Mouse (Mus musculus) myocyte (in vitro differentiated cells): ENCODE measurements around the gene Art3.

ENCODE experiments used
- CEBPB ChIP-seq: IDR thresholded peaks from 2 replicates; pipeline ENCODE4 v1.6.1; 2011; ENCODE audit warnings: mild to moderate bottlenecking, moderate library complexity; ENCODE audit not compliant: poor library complexity, insufficient read depth, severe bottlenecking
- MAX ChIP-seq: IDR thresholded peaks from one replicate; pipeline ENCODE4 v1.6.1; 2011; ENCODE audit warnings: low read depth, mild to moderate bottlenecking, control low read depth
- POLR2A ChIP-seq: IDR thresholded peaks from one replicate; pipeline ENCODE4 v1.6.1; 2011; ENCODE audit warnings: low read depth, mild to moderate bottlenecking, control low read depth, moderate library complexity; ENCODE audit not compliant: insufficient read length
- POLR2AphosphoS2 ChIP-seq: IDR thresholded peaks from one replicate; pipeline ENCODE4 v1.6.1; 2011; ENCODE audit warnings: low read depth, control low read depth; ENCODE audit not compliant: insufficient read length
- TCF3 ChIP-seq: IDR thresholded peaks from one replicate; pipeline ENCODE4 v1.6.1; 2011; ENCODE audit warnings: low read depth, control low read depth; ENCODE audit not compliant: insufficient read length
- USF1 ChIP-seq: IDR thresholded peaks from one replicate; pipeline ENCODE4 v1.6.1; 2011; ENCODE audit warnings: low read depth, mild to moderate bottlenecking, control low read depth, moderate library complexity

GRCm38 (mm10) chr5:92349731-92350130, 18.1 kb downstream of the Art3 start:
- TF ChIP-seq CEBPB: no peak
- no peak for TF ChIP-seq MAX
- no peak for TF ChIP-seq TCF3
- no peak for TF ChIP-seq POLR2A
- TF ChIP-seq POLR2AphosphoS2: no peak
- TF ChIP-seq USF1: no peak
